Mouse (Mus musculus) CH12.LX (cell line): ENCODE data around the gene Abcd3. TPM values are rescaled to one million over a fixed set of nuclear protein-coding genes. Genes with fewer than 3 reads are reported as not detected.

Source experiments
- DNase-seq: peaks from one replicate; pipeline ENCODE4 v3.0.0-alpha.2; 2013; ENCODE audit errors: extremely low read depth
- H3K27ac ChIP-seq: 2 replicates; pipeline ENCODE4 v1.5.1; 2012; ENCODE audit warnings: low read depth, mild to moderate bottlenecking, control low read depth, moderate library complexity; ENCODE audit not compliant: insufficient read depth
- H3K27me3 ChIP-seq: replicated peaks from 2 replicates; pipeline ENCODE3; 2012; ENCODE audit warnings: inconsistent platforms
- H3K36me3 ChIP-seq, 2 experiments: replicated peaks in 1 of 2; 2 replicates each; pipeline versions ENCODE3 to v1.6.1; 2012; ENCODE audit warnings: inconsistent platforms in 1 of 2, low read length in 1 of 2, mild to moderate bottlenecking in 1 of 2, mixed read lengths in 1 of 2, moderate library complexity in 1 of 2; ENCODE audit not compliant: control insufficient read depth in 1 of 2, insufficient read depth in 1 of 2
- H3K4me1 ChIP-seq, 2 experiments: 2 replicates each; pipeline ENCODE4 v1.6.1; 2012; ENCODE audit warnings: inconsistent platforms in 1 of 2, moderate library complexity in 1 of 2; ENCODE audit not compliant: insufficient read depth in 2 of 2, control insufficient read depth in 1 of 2
- H3K4me2 ChIP-seq: 2 replicates; pipeline ENCODE4 v1.6.1; 2012; ENCODE audit warnings: low read depth, mild to moderate bottlenecking, control low read depth; ENCODE audit not compliant: poor library complexity, insufficient read depth, severe bottlenecking
- H3K4me3 ChIP-seq, 3 experiments: fragments of 150-350 bp in 1 of 3; sonication (generic) in 1 of 3; replicated peaks in 1 of 3; 2 replicates each; pipeline versions ENCODE3 to v1.5.1; 2011 to 2012; ENCODE audit warnings: low read depth in 2 of 3, low read length in 2 of 3, mild to moderate bottlenecking in 2 of 3, moderate library complexity in 2 of 3, control low read depth in 1 of 3, improper control_type of control experiment in 1 of 3, inconsistent platforms in 1 of 3, mixed read lengths in 1 of 3; ENCODE audit not compliant: poor library complexity in 1 of 3
- H3K79me2 ChIP-seq: replicated peaks from 2 replicates; pipeline ENCODE4 v1.6.1; 2012; ENCODE audit warnings: mild to moderate bottlenecking, moderate library complexity; ENCODE audit not compliant: control insufficient read depth, poor library complexity, insufficient read depth, severe bottlenecking; ENCODE audit errors: extremely low read depth
- H3K9ac ChIP-seq: 2 replicates; pipeline ENCODE4 v1.6.1; 2012; ENCODE audit warnings: low read depth, mild to moderate bottlenecking, control low read depth, moderate library complexity; ENCODE audit not compliant: insufficient read depth
- H3K9me3 ChIP-seq: replicated peaks from 2 replicates; pipeline ENCODE3; 2012; ENCODE audit warnings: low read length, inconsistent platforms, mixed read lengths
- BHLHE40 ChIP-seq: IDR thresholded peaks from 2 replicates; pipeline ENCODE4 v1.6.1; 2011; ENCODE audit warnings: mild to moderate bottlenecking, low read depth, low read length, improper control_type of control experiment
- CTCF ChIP-seq, 2 experiments: IDR thresholded peaks in 1 of 2; conservative IDR thresholded peaks in 1 of 2; 2 replicates each; pipeline ENCODE4 v1.5.1; 2011 to 2012; ENCODE audit warnings: low read depth in 2 of 2, low read length in 2 of 2, improper control_type of control experiment in 1 of 2, inconsistent platforms in 1 of 2, mild to moderate bottlenecking in 1 of 2, moderate library complexity in 1 of 2
- E2F4 ChIP-seq: IDR thresholded peaks from 2 replicates; pipeline ENCODE4 v1.6.1; 2011; ENCODE audit warnings: low read depth, low read length, improper control_type of control experiment; ENCODE audit not compliant: insufficient replicate concordance
- EP300 ChIP-seq: IDR thresholded peaks from 2 replicates; pipeline ENCODE4 v1.6.1; 2011; ENCODE audit warnings: low read length, improper control_type of control experiment
- ETS1 ChIP-seq: conservative IDR thresholded peaks from 2 replicates; pipeline ENCODE4 v1.6.1; 2012; ENCODE audit warnings: low read depth, mild to moderate bottlenecking, inconsistent platforms, low read length, improper control_type of control experiment, moderate library complexity
- HCFC1 ChIP-seq: IDR thresholded peaks from 2 replicates; pipeline ENCODE4 v1.6.1; 2012; ENCODE audit warnings: low read depth, mild to moderate bottlenecking, inconsistent platforms, low read length, improper control_type of control experiment
- IRF4 ChIP-seq: IDR thresholded peaks from 2 replicates; pipeline ENCODE4 v1.6.1; 2014; ENCODE audit warnings: low read depth, mild to moderate bottlenecking, inconsistent platforms, low read length, improper control_type of control experiment
- JUN ChIP-seq: IDR thresholded peaks from 2 replicates; pipeline ENCODE4 v1.6.1; 2011; ENCODE audit warnings: low read depth, mild to moderate bottlenecking, low read length, improper control_type of control experiment, moderate library complexity; ENCODE audit not compliant: insufficient read depth
- JUND ChIP-seq: conservative IDR thresholded peaks from 2 replicates; pipeline ENCODE4 v1.6.1; 2011; ENCODE audit warnings: low read depth, low read length, improper control_type of control experiment
- KAT2A ChIP-seq: IDR thresholded peaks from 2 replicates; pipeline ENCODE4 v1.6.1; 2012; ENCODE audit warnings: low read length, improper control_type of control experiment, inconsistent platforms; ENCODE audit not compliant: insufficient replicate concordance
- MAFK ChIP-seq: IDR thresholded peaks from 2 replicates; pipeline ENCODE4 v1.6.1; 2011; ENCODE audit warnings: low read length, improper control_type of control experiment; ENCODE audit not compliant: insufficient replicate concordance
- MYC ChIP-seq: IDR thresholded peaks from 2 replicates; pipeline ENCODE4 v1.6.1; 2011; ENCODE audit warnings: low read depth, mild to moderate bottlenecking, improper control_type of control experiment, low read length
- PAX5 ChIP-seq: IDR thresholded peaks from 2 replicates; pipeline ENCODE4 v1.6.1; 2012; ENCODE audit warnings: low read length, inconsistent platforms, mixed read lengths
- POLR2AphosphoS2 ChIP-seq: IDR thresholded peaks from 2 replicates; pipeline ENCODE4 v1.6.1; 2011; ENCODE audit warnings: low read depth, low read length, improper control_type of control experiment
- RAD21 ChIP-seq: IDR thresholded peaks from 2 replicates; pipeline ENCODE4 v1.6.1; 2011; ENCODE audit warnings: low read depth, mild to moderate bottlenecking, low read length, improper control_type of control experiment, moderate library complexity
- SIN3A ChIP-seq: IDR thresholded peaks from 2 replicates; pipeline ENCODE4 v1.6.1; 2012; ENCODE audit warnings: low read length, improper control_type of control experiment, inconsistent platforms
- TBP ChIP-seq: conservative IDR thresholded peaks from 2 replicates; pipeline ENCODE4 v1.6.1; 2011; ENCODE audit warnings: low read depth, low read length, improper control_type of control experiment
- UBTF ChIP-seq: IDR thresholded peaks from 2 replicates; pipeline ENCODE4 v1.6.1; 2012; ENCODE audit warnings: low read depth, mild to moderate bottlenecking, inconsistent platforms, low read length, improper control_type of control experiment, moderate library complexity
- USF2 ChIP-seq: conservative IDR thresholded peaks from 2 replicates; pipeline ENCODE4 v1.6.1; 2011; ENCODE audit warnings: low read depth, low read length, improper control_type of control experiment
- ZKSCAN1 ChIP-seq: IDR thresholded peaks from 2 replicates; pipeline ENCODE4 v1.6.1; 2012; ENCODE audit warnings: low read depth, inconsistent platforms, low read length, improper control_type of control experiment, borderline replicate concordance
- ZMIZ1 ChIP-seq: IDR thresholded peaks from 2 replicates; pipeline ENCODE4 v1.6.1; 2012; ENCODE audit warnings: low read depth, mild to moderate bottlenecking, inconsistent platforms, low read length, improper control_type of control experiment
- dilution Hi-C: fragments of 300-500 bp; cut with MboI; formaldehyde crosslinking; loops from 2 replicates; pipeline ENCODE4 v1.14.3; 2020; ENCODE audit warnings: low sequenced_read_pairs; ENCODE audit not compliant: extremely low pct_unique_long_range_greater_than_20kb, extremely low pct_ligation_motif_present
- in situ Hi-C: fragments of 300-500 bp; cut with MboI; formaldehyde crosslinking; loops from 3 replicates; pipeline ENCODE4 v1.14.3; 2019; ENCODE audit warnings: low sequenced_read_pairs, low pct_ligation_motif_present, low pct_unique_long_range_greater_than_20kb, mixed read lengths
- polyA plus RNA-seq: library from polyadenylated mRNA; unstranded; fragments of >175 nt; gene quantifications from 2 replicates; pipeline ENCODE4 v1.2.1, GENCODE M21; 2012; ENCODE audit warnings: low read depth; ENCODE audit not compliant: insufficient read length
- total RNA-seq, 2 experiments: library from RNA; depleted of rRNA; stranded (reverse); fragments of 300-350 nt in 1 of 2; fragments of >200 nt in 1 of 2; gene quantifications; 2 replicates each; pipeline ENCODE4 v1.2.3; 2012 to 2014

The Abcd3 gene
- total and polyA plus RNA-seq, 3 experiments = 53.5 to 65.9 (median 53.8) TPM

- TF ChIP-seq PAX5 (no peak), SIN3A (no peak), TBP (no peak), ETS1 (peak; percentile 36), JUN (no peak), RAD21 (no peak), JUND (peak; percentile 22; the same call in 1 of the 2 replicates), CTCF (conservative IDR thresholded peaks at IDR 0.05 in 1 of 2, IDR thresholded peaks at IDR 0.05 in 1 of 2; ENCODE audit: low read depth in 2 of 2, low read length in 2 of 2) (no peak), EP300 (peak; percentile 25; the same call in 1 of the 2 replicates), MAFK (peak; percentile 94)
- Histone ChIP-seq H3K4me1 (peaks cover 0 to 31% of the 10 kb centered on the region in 2 experiments; a peak in 2 of 4 replicates), H3K36me3 (no peaks in the 10 kb centered on the region), H3K27ac (no peak overlapping the region), H3K27me3 (no peaks in the 10 kb centered on the region), H3K9ac (0 out of 2 replicates have a peak overlapping the region, but pooled peaks have one; percentile 18), H3K79me2 (no peaks in the 10 kb centered on the region), H3K4me3 (peak overlapping the region; percentile 15 to 29 (median 18)), H3K4me2 (peak overlapping the region; percentile 91), H3K9me3 (no peaks in the 10 kb centered on the region)
- dilution Hi-C loops = no loop called here
- in situ Hi-C loops = loop anchor here (5.0 to 25.0 kb wide), 2 partner anchors 174 to 409 kb away; no protein-coding TSS in a partner anchor
- DNase-seq = peak; percentile 29
These were observed 94.1 kb downstream of the Abcd3 start for GRCm38 (mm10) chr3:121720801-121721690.

GRCm38 (mm10) chr3:121719701-121720100 lies 95.4 kb downstream of the Abcd3 start:
- DNase-seq = no peak
- TF ChIP-seq E2F4 (no peak), IRF4 (no peak), UBTF (no peak), POLR2AphosphoS2 (no peak), JUN (no peak), ZKSCAN1 (no peak), PAX5 (no peak), KAT2A (no peak), JUND (no peak), EP300 (no peak), BHLHE40 (no peak), HCFC1 (no peak), ZMIZ1 (no peak), MYC (no peak), USF2 (no peak)
- H3K27me3 ChIP-seq = no peaks in the 10 kb centered on the region
- no peaks in the 10 kb centered on the region for H3K79me2 ChIP-seq
- dilution Hi-C loops = no loop called here
- H3K4me3 ChIP-seq = no peak overlapping the region
- H3K4me2 ChIP-seq = no peak overlapping the region
- H3K9me3 ChIP-seq = no peaks in the 10 kb centered on the region
- peaks cover 0 to 31% of the 10 kb centered on the region in 2 experiments; a peak in 2 of 4 replicates for H3K4me1 ChIP-seq
- H3K27ac ChIP-seq = no peak overlapping the region
- no peak overlapping the region for H3K9ac ChIP-seq
- in situ Hi-C loops = loop anchor here (5.0 to 25.0 kb wide), 2 partner anchors 172 to 407 kb away; no protein-coding TSS in a partner anchor
- no peaks in the 10 kb centered on the region for H3K36me3 ChIP-seq
